Mouse (Mus musculus) spleen, embryonic (tissue): ENCODE measurements around the gene Selenoo.

Experiments
- CTCF ChIA-PET: fragments of 350-600 bp; sonication (Branson Sonifier 250); formaldehyde crosslinking; loops from one replicate; lab custom pipeline; 2022; lab: Charles Lee

Gene Selenoo

GRCm38 (mm10) chr15:89147024-89147423 is 58.1 kb downstream of the Selenoo start:
- CTCF ChIA-PET = interaction anchor here (1.3 to 2.6 kb wide), 2 partner anchors 11 to 19 kb away, joined by 4 to 15 read pairs; partner anchors contain the start of gene Hdac10

GRCm38 (mm10) chr15:89147456-89147855 is 58.6 kb downstream of the Selenoo start:
- CTCF ChIA-PET = no interaction called here

DNA sequence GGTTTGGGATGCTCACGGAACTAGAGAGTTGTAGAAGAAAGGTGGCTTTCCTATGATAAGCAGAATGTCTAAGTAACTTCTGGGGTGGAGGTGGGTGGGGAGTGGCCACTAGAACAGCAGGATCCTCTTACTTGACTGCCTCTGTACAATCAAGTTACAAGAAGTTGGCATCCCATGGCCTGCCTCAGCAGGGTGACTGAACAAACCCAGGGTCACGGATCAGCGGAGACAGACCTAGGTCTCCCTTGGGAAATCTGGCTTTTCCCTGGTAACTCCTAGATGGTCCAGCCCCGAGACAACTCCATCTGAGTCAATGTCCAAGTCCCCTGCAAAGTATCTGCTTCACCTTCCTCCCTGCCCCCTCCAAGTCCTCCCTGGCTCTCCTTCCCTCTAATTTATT is 59.0 kb downstream of the Selenoo start:
- CTCF ChIA-PET = no interaction called here

DNA sequence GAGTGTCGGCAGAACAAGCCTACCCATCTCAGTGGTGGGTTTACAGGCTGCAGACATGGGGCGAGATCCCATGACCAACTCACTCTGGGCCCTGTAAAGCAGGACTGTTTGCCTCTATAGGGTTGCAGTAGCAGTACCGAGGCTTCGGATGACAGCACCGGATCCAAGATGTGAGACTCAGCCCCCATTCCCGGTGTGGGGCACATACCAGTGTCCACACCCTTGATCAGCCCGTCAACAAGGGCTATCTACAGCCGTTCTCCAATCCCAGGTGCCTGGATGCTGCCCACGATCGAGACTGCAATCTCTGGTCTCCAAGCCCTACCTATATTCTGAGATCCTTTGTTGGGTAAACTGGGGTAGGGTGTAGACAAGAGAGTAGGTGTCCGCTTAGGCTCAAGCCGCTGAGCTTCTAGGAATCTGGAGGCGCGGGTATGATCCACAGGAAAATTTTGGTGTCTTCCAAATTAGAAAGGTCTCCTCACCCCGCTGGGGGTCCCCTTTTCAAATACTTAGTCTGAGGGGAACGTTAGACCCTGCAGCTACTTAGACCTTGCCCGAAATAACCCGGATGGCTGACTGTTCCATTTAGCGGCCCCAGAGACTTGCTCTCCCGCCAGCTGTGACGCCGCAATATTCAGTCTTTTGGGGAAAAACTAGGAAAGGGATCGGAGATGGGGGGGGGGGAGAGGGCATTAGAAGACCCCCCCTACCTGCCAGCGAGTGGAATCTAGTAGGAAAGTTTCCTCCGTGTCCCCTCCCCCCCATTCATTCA is 59.8 kb downstream of the Selenoo start:
- CTCF ChIA-PET = interaction anchor here (0.6 kb wide), 2 partner anchors 17 to 197 kb away, joined by 3 to 4 read pairs; no protein-coding TSS in a partner anchor

DNA sequence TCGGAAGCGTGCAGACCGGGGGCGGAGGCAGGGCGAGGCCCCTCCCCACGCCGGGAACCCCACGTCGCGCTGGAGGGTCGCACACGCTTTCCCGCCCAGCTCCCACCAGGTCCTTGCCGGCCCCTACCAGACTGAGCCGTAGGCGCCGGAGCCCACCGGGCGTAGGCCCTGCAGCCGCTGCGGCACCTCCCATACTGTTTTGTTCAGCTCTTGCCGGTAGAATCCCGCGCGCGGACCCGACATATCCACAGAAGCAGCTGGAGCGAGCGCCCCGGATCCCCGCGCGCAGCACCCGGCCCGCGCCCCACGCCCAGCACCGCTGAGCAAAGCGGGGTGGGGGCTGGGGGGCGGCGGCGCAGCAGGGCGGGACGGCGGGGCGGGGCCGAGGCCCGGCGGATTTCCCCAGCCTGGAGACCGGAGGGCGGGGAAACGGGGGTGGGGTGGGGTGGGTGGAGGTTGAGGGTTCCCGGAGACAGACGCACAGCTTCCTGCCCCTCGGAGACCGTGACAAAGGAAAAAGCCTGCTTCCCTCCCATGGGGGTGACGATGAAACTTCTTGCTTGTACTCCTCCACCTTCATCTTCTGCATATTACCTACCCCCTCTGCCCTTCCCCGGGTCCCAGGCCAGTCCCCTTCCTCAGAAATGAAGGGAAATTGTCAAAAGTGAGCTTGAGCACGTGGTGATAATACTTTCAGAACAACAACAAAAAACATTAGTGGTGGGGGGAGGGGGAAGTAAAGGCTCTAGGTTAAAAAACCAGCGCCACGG is 60.6 kb downstream of the Selenoo start, which contains the start of gene Mapk11:
Gene Mapk11, minus strand, starts transcription at position 358 of the 770 bp plus-strand sequence.
- CTCF ChIA-PET = interaction anchor here (0.6 kb wide), 1 partner anchor 196 kb away, joined by 3 read pairs; no protein-coding TSS in a partner anchor
